Mouse (Mus musculus) testis, adult 10 weeks (tissue): ENCODE data around the gene Ercc8. TPM values are rescaled to one million over a fixed set of nuclear protein-coding genes. Genes with fewer than 3 reads are reported as not detected.

Source experiments
- polyA plus RNA-seq: library from polyadenylated mRNA; stranded (reverse); fragments of 350-450 nt; fragmentation: Illumina TruSeq; extraction: RNeasy Lipid Tissue Mini Kit (QIAGEN cat#74804); gene quantifications from one replicate; pipeline ENCODE4 v1.2.3, GENCODE M21; 2014; ENCODE audit warnings: low read depth, low replicate concordance

Ercc8 gene
- 33.5 TPM for polyA plus RNA-seq

DNA sequence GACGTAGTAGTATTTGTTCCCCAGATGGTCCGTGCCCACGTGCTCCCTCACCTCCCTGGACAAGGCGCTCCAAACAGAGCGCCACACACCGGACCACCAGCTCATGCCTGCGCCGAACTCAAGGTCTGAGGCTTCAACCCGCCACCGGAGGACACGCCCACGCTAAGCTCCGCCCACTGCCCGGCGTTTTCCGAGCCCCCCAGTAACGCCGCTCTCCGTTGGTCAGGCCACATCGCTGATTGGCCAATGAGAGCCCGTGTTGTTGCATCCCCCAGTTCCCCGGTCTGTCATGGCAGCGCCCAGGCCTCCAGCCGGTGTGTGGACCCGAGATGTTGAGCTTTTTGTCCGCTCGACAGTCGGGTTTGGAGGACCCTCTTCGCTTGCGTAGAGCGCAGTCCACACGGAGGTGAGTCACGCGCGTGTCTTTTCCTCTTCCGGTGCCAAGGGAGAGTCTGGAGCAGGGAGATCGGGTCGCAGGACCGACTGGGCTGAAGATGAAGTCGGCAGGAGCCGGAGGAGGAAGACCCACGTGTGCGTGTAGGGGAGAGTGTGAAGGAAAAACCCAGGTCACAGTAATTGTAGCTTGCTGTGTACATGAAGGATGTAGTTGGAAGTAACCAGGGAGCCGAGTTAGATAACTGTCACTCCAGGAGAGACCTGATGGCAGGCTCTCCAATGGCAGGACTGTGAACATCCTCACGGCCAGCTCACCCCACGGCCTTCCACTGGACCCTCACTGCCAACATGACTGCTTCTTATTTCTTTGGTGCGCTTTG, at the start of gene Ercc8, which contains the start of gene Ndufaf2:
Gene Ercc8, plus strand, starts transcription at position 267 of the 776 bp plus-strand sequence.
Gene Ndufaf2, minus strand, starts transcription at position 159 of the 776 bp plus-strand sequence.

DNA sequence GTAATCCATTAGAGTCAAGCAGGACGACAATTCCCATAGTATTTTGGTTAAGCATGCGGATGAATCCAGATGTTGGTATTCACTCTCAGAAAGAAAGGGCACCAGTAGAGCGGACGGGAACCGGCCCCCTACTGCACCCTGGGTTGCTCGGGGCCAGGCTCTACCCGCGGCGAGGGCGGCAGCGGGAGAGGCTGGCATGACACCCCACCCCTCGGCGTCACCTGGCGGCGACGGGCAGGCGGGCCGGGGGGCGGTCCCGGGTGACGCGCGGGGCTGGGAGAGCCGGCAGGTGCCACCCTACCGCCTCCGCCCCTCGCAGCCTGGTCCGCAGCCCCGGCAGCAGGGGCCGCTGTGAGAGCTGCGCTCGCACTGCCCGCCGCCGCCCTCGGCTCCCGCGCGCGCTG, 55.6 kb downstream of the Ercc8 start, which contains the start of gene Elovl7:
Gene Elovl7, plus strand, starts transcription at position 324 of the 404 bp plus-strand sequence.

Other genes with a start within 250 kb of the Ercc8 start
- gene Smim15, start 114.3 kb upstream of the Ercc8 start, polyA plus RNA-seq: 25.6 TPM
- 192 TPM for gene Ndufaf2, start 108 bp upstream of the Ercc8 start, polyA plus RNA-seq
- gene Elovl7, start 55.7 kb downstream of the Ercc8 start, polyA plus RNA-seq: 0.90 TPM
- 6.3 TPM for gene Depdc1b, start 157.6 kb downstream of the Ercc8 start, polyA plus RNA-seq